Mouse (Mus musculus) lung, postnatal 25 days (tissue): ENCODE data around the gene Egf.

Experiments used
- DNase-seq: peaks from one replicate; pipeline ENCODE4 v3.0.0; 2022; ENCODE audit warnings: low spot score

Egf gene

GRCm38 (mm10) chr3:129650293-129650612 is 104.9 kb downstream of the Egf start:
- no peak for DNase-seq

- DNase-seq, result peak; percentile 54
Observed at GRCm38 (mm10) chr3:129649586-129650292, 105.4 kb downstream of the Egf start.

DNA sequence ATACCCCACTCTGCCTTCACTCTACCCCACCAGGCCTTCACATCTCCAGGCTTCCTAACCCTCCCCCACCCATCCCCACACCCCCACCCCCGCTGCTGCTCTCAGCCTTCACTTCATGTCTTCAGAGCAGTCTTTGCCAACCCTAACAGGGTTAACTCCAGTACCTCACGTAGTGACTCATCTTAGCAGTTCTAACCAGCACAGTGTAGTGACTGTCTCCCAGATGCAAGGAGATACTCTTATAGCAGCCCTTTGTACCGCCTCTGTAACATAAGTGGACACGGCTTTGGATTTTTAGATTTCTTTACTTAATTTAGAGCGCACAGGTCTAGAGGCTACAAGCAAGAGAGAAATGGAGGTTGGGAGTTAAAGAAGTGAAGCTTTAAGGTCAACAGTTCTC is 106.5 kb downstream of the Egf start:
- no peak for DNase-seq

DNA sequence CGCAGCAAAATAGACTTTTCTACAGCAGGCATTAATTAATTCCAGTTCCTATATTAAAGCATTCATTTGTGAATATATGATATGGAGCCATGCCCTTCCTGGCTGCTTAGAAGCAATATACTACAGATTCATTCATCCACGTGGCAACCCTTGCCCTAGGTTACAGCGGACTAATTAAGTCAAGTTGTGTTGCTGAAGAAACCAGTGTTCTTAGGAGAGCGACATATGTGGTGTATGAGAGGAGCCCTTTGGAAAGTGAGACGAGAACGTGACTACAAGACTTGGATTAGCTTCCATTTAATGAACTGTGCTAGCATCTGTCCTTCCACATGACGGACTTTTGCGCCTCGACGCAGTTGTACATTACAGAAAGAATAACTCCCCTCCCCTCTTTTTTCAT is 107.8 kb downstream of the Egf start:
- no peak for DNase-seq

DNA sequence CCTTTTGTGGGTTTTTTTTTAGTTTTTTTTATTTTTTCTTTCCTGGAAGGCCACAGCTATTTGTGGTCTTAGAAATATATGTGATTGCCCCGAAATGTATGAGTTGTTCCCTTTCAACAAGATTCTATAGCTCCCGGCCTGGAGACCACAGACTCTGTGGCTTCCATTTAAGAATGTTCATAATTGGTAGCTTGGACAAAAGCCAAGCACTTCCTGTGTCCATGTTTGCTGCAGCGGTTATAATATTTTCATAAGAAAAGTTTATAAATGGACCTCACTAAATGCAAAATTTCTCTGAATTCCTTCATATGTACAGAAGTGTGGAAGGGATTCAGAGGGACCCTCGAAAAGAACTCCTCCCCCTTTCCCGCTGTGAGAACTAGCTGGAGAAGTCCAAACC is 108.3 kb downstream of the Egf start:
- DNase-seq, result no peak

DNA sequence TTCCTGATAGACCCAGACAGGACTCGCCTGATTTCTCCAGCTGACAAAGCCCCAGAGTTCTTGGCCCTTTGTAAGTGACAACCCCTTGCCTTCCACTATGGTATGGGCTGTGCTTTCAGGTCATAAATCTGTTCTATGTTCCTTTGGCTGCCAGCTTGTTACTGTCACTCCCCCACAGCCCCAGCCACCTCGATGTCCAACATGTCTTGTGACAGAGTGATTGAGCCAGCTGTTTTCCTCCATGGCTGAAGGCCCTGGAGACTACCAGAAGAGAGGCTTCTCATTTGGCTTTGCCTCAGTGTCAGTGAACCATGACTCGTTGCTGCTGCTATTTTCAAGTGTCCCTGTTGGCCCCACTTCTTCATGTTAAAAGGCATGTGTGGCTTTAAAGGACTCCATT is 109.7 kb downstream of the Egf start:
- DNase-seq, result peak; percentile 43

GRCm38 (mm10) chr3:129641621-129642020 is 113.5 kb downstream of the Egf start:
- DNase-seq, result no peak

DNA sequence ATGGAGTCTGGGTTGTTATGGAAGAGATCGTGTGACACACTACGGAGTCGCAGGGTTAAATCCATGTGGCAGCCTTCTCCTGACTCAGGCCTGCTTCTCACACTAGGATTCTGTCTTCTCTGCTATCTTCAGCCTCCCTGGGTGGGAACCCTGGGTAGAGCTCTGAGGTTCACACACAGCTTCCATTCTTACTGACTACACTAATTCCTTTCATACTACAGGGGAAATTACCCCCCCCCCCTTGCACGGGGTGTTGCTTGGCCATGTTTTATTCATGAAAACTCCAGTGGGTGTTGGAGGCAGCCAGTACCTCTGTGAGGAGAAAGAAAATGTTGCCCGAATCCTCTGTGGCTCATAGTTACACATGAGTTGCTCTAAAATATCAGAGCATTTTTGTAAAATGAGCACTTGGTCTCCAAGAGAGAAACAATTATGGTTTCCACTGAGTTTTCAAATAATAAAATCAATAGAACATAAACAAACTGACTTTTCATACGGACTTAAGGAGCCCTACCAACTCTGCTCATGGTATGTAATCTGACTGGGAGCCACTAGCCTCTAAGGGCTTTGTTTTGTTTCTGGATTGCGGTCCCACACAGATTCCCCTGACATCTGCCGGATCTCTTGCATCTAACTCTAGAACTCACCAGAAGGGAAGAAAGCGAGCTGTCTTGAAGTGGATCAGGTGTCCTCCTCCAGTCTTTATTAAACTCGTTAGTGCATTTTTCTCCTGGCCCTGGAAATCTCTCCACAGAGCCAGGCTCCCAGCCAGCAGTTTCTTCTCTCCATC is 114.7 kb downstream of the Egf start:
- no peak for DNase-seq

GRCm38 (mm10) chr3:129639701-129640100 is 115.4 kb downstream of the Egf start:
- no peak for DNase-seq

- DNase-seq, result no peak
Observed at GRCm38 (mm10) chr3:129637446-129637845, 117.7 kb downstream of the Egf start.

- DNase-seq, result peak; percentile 50
Observed at GRCm38 (mm10) chr3:129634260-129634901, 120.7 kb downstream of the Egf start.

DNA sequence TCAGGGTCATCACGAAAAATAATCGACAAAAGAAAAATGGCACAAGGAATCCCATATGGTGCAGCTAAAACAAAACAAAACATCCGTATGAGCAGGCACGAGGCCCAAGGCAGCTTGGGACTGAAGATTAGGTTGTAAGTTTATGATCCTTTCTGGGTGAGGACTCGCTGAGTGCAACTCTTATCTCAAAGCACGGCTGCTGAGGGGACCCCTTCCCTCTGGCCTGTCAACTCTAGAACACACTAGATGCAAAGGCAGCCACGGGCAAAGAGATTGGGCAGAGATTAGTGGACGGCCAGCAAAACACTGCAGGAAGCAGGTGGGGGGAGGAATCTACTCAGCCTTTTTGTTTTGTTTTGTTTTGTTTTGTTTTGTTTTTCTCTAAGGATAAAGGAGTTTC is 121.6 kb downstream of the Egf start:
- no peak for DNase-seq

GRCm38 (mm10) chr3:129631857-129632256 is 123.3 kb downstream of the Egf start:
- DNase-seq, result no peak

GRCm38 (mm10) chr3:129631018-129631417 is 124.1 kb downstream of the Egf start:
- DNase-seq, result no peak
